Mouse (Mus musculus): ENCODE measurements around the gene Gnao1. TPM values are rescaled to one million over a fixed set of nuclear protein-coding genes. Genes with fewer than 3 reads are reported as not detected.

Gene Gnao1
- polyA plus RNA-seq, 1 experiment from 2014 or later, result 140 TPM

- Histone ChIP-seq H3K9ac (replicated peaks) (no peak overlapping the region), H3K4me3 (replicated peaks) (no peak overlapping the region), H3K9me3 (no peaks in the 10 kb centered on the region), H3K27me3 (no peaks in the 10 kb centered on the region), H3K4me1 (replicated peaks) (no peaks in the 10 kb centered on the region), H3K4me2 (replicated peaks) (no peak overlapping the region), H3K36me3 (peaks cover 90% of the 10 kb centered on the region), H3K27ac (no peak overlapping the region)
- ATAC-seq, result no peak
- WGBS, result 76% methylated on average over 3 of the region's 3 CpGs
Observed at GRCm38 (mm10) chr8:93983827-93984226, 174.1 kb downstream of the Gnao1 start.

- 94% methylated on average over 3 of the region's 3 CpGs for WGBS
- no peak for ATAC-seq
- no peak overlapping the region for H3K4me3 ChIP-seq (replicated peaks)
- H3K9me3 ChIP-seq, result no peaks in the 10 kb centered on the region
- H3K4me2 ChIP-seq (replicated peaks), result no peak overlapping the region
- H3K36me3 ChIP-seq, result peaks cover 86% of the 10 kb centered on the region
- H3K27ac ChIP-seq, result no peak overlapping the region
- no peaks in the 10 kb centered on the region for H3K27me3 ChIP-seq
- H3K9ac ChIP-seq (replicated peaks), result no peak overlapping the region
- H3K4me1 ChIP-seq (replicated peaks), result no peaks in the 10 kb centered on the region
Observed at GRCm38 (mm10) chr8:93984731-93985130, 175.0 kb downstream of the Gnao1 start.

GRCm38 (mm10) chr8:93989739-93990138 lies 180.0 kb downstream of the Gnao1 start:
- H3K36me3 ChIP-seq, result peaks cover 58% of the 10 kb centered on the region
- no peak overlapping the region for H3K4me3 ChIP-seq (replicated peaks)
- H3K27ac ChIP-seq, result no peak overlapping the region
- no peaks in the 10 kb centered on the region for H3K4me1 ChIP-seq (replicated peaks)
- no peak for ATAC-seq
- H3K9me3 ChIP-seq, result no peaks in the 10 kb centered on the region; the same call in 1 of the 2 replicates
- H3K4me2 ChIP-seq (replicated peaks), result no peak overlapping the region
- no peaks in the 10 kb centered on the region for H3K27me3 ChIP-seq
- WGBS, result 96% methylated on average over 4 of the region's 4 CpGs
- H3K9ac ChIP-seq (replicated peaks), result no peak overlapping the region

GRCm38 (mm10) chr8:93998961-93999360 lies 189.2 kb downstream of the Gnao1 start:
- H3K4me2 ChIP-seq (replicated peaks), result no peak overlapping the region
- no peaks in the 10 kb centered on the region for H3K27me3 ChIP-seq
- H3K9me3 ChIP-seq, result no peaks in the 10 kb centered on the region
- no peak overlapping the region for H3K4me3 ChIP-seq (replicated peaks)
- no peak overlapping the region for H3K27ac ChIP-seq
- no peak overlapping the region for H3K9ac ChIP-seq (replicated peaks)
- 96% methylated on average over 2 of the region's 2 CpGs for WGBS
- no peak for ATAC-seq
- peaks cover 57% of the 10 kb centered on the region for H3K36me3 ChIP-seq
- H3K4me1 ChIP-seq (replicated peaks), result no peaks in the 10 kb centered on the region

GRCm38 (mm10) chr8:94004139-94004538 lies 194.4 kb downstream of the Gnao1 start:
- no peak overlapping the region for H3K4me3 ChIP-seq (replicated peaks)
- H3K9me3 ChIP-seq, result no peaks in the 10 kb centered on the region
- no peak overlapping the region for H3K27ac ChIP-seq
- H3K27me3 ChIP-seq, result no peaks in the 10 kb centered on the region
- no peak overlapping the region for H3K4me2 ChIP-seq (replicated peaks)
- ATAC-seq, result no peak
- H3K36me3 ChIP-seq, result peaks cover 35% of the 10 kb centered on the region
- H3K9ac ChIP-seq (replicated peaks), result no peak overlapping the region
- WGBS, result 88% methylated on average over 9 of the region's 9 CpGs
- peaks cover 5% of the 10 kb centered on the region for H3K4me1 ChIP-seq (replicated peaks)

- Histone ChIP-seq H3K27ac (no peak overlapping the region), H3K4me1 (replicated peaks) (peaks cover 34% of the 10 kb centered on the region), H3K9me3 (no peaks in the 10 kb centered on the region), H3K36me3 (peaks cover 3% of the 10 kb centered on the region; the same call in 1 of the 2 replicates), H3K9ac (replicated peaks) (no peak overlapping the region), H3K27me3 (no peaks in the 10 kb centered on the region), H3K4me2 (replicated peaks) (no peak overlapping the region), H3K4me3 (replicated peaks) (no peak overlapping the region)
- WGBS, result 65% methylated on average over 15 of the region's 15 CpGs
- no peak for ATAC-seq
Observed at GRCm38 (mm10) chr8:94009243-94009845, 199.6 kb downstream of the Gnao1 start.

GRCm38 (mm10) chr8:94010101-94010705 lies 200.4 kb downstream of the Gnao1 start:
- H3K9ac ChIP-seq (replicated peaks), result no peak overlapping the region
- no peaks in the 10 kb centered on the region for H3K27me3 ChIP-seq
- H3K4me3 ChIP-seq (replicated peaks), result peak overlapping the region; percentile 97
- H3K4me2 ChIP-seq (replicated peaks), result peak overlapping the region; percentile 42
- H3K4me1 ChIP-seq (replicated peaks), result peaks cover 34% of the 10 kb centered on the region
- no peak overlapping the region for H3K27ac ChIP-seq
- H3K36me3 ChIP-seq, result 0 out of 2 replicates have a peak, but pooled peaks cover 4% of the 10 kb centered on the region
- no peak for ATAC-seq
- H3K9me3 ChIP-seq, result no peaks in the 10 kb centered on the region
- 31% methylated on average over 2 of the region's 2 CpGs for WGBS

- Histone ChIP-seq H3K4me1 (replicated peaks) (peaks cover 34% of the 10 kb centered on the region), H3K36me3 (0 out of 2 replicates have a peak, but pooled peaks cover 4% of the 10 kb centered on the region), H3K9me3 (no peaks in the 10 kb centered on the region), H3K27ac (peak overlapping the region; percentile 97), H3K4me2 (replicated peaks) (peak overlapping the region; percentile 88), H3K9ac (replicated peaks) (peak overlapping the region; percentile 98), H3K27me3 (no peaks in the 10 kb centered on the region), H3K4me3 (replicated peaks) (peak overlapping the region; percentile 97)
- 5% methylated on average over 48 of the region's 48 CpGs for WGBS
- no peak for ATAC-seq
Observed at GRCm38 (mm10) chr8:94011076-94012012, 201.6 kb downstream of the Gnao1 start.

GRCm38 (mm10) chr8:94012013-94012951 lies 202.5 kb downstream of the Gnao1 start, which contains the start of gene Amfr:
Gene Amfr (minus strand): TSS chr8:94012842.
- no peaks in the 10 kb centered on the region for H3K27me3 ChIP-seq
- H3K9ac ChIP-seq (replicated peaks), result peak within 1 kb of the TSS; percentile 98
- H3K36me3 ChIP-seq, result 0 out of 2 replicates have a peak, but pooled peaks cover 4% of the 10 kb centered on the region
- H3K4me1 ChIP-seq (replicated peaks), result peaks cover 34% of the 10 kb centered on the region
- ATAC-seq, result peak; percentile 96
- H3K4me3 ChIP-seq (replicated peaks), result peak within 1 kb of the TSS; percentile 97
- WGBS, result under 1% methylated on average over 102 of the region's 130 CpGs
- peak within 1 kb of the TSS; percentile 97 for H3K27ac ChIP-seq
- peak within 1 kb of the TSS; percentile 88 for H3K4me2 ChIP-seq (replicated peaks)
- H3K9me3 ChIP-seq, result no peaks in the 10 kb centered on the region

GRCm38 (mm10) chr8:94013026-94013612 lies 203.4 kb downstream of the Gnao1 start:
- WGBS, result 46% methylated on average over 7 of the region's 7 CpGs
- ATAC-seq, result no peak
- peak overlapping the region; percentile 88 for H3K4me2 ChIP-seq (replicated peaks)
- peaks cover 4% of the 10 kb centered on the region; the same call in 1 of the 2 replicates for H3K36me3 ChIP-seq
- H3K27ac ChIP-seq, result peak overlapping the region; percentile 97
- H3K4me3 ChIP-seq (replicated peaks), result peak overlapping the region; percentile 97
- peak overlapping the region; percentile 98 for H3K9ac ChIP-seq (replicated peaks)
- no peaks in the 10 kb centered on the region for H3K27me3 ChIP-seq
- H3K4me1 ChIP-seq (replicated peaks), result peaks cover 34% of the 10 kb centered on the region
- H3K9me3 ChIP-seq, result no peaks in the 10 kb centered on the region
